Mouse (Mus musculus) monocyte, adult 2 months (primary cell): ENCODE data around the gene Sars2.
"Not testable (repeated sequence)": the region's sequence is repeated elsewhere in the genome, so short reads cannot be mapped to it uniquely, and the experiment has no call there.

Experiments used
- DNase-seq, 2 experiments: peaks; one replicate each; pipeline ENCODE4 v3.0.0; 2022; ENCODE audit warnings: low spot score in 2 of 2, low read depth in 1 of 2

Gene Sars2

GRCm38 (mm10) chr7:28741709-28742438 lies at the start of gene Sars2, which contains the start of gene Mrps12:
Gene Sars2 (plus strand): TSS chr7:28741992.
Gene Mrps12 (minus strand): TSS chr7:28741820.
- DNase-seq, result peak; percentile 86 to 92

DNA sequence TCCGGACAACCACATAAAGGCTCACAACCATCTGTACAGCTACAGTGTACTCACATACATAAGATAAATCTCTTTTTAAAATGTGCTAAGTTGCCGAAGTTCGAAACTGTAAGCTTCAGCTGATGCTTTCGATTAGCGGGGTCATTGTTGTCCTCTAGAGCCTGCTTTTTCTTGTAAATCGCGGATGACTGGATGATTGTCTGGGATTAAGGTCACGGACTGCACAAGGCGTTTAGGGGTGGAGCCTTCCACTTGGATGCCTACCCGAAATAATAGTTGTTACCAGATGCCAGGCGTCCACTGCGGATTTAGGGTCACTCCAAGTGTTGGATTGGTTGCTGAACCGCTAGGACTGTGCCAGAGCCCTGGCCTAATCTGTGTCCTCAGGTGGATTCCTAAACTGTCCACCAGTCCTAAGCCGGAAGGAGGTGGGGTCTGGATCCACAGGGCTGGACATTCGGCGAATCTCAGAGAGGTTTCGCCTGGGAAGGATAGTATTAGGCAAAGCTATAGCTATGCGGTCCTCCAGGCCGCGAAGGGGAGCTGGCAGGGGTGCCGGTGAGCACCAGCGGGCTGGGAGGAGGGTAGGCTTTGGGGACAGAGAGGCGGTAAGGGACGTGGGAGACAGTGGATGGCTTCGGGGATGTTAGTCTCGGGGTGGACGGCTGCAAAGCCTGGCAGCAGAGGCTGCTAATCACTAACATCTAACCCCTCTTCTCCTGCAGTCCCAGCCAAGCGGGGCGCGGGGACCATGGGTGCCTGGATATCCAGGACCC lies 49.1 kb upstream of the Sars2 start, which contains the start of gene Fbxo27:
Gene Fbxo27 (plus strand): TSS at position 305 of the 776 bp plus-strand sequence.
- no peak for DNase-seq

DNA sequence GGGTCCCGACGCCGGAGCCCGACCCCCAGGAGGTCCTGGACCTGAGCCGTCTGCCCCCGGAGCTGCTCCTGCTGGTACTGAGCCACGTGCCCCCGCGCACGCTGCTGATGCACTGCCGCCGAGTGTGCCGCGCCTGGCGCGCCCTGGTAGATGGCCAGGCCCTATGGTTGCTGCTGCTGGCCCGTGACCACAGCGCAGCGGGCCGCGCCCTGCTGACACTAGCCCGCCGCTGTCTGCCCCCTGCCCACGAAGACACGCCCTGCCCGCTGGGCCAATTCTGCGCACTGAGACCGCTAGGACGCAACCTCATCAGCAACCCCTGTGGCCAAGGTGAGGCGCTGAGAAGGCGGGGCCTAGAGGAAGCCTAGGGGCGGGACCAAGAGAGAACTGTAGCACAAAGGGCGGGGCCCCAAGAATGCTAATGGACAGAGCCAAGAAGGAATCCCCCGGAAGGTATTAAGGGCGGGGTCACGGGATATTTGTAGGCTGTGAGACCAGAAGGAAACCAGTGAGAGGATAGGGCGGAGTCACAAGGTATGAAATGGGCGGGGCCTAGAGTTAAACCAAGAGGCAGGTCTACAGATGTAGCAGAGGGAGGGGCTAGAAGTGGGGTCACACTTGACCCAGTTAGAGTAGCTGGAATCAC lies 48.3 kb upstream of the Sars2 start:
- peak; percentile 44 to 51 for DNase-seq

DNA sequence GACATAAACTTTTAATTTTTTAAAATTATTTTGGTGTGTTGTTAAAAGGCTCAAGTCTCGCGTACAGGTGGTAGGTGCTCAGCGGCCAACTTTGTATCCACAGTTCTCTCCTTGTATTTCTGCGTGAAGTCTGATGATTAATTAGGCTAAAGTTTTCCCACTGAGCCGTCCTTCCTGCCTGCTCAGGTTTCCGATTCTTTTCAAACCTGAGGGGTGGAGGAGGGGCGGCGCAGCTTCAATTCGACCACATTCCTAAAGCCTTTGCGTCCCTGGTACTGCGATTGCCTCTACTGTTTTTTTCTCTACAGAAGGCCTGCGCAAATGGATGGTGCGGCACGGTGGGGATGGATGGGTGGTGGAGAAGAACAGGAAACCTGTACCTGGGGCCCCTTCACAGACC lies 47.4 kb upstream of the Sars2 start:
- no peak for DNase-seq

DNA sequence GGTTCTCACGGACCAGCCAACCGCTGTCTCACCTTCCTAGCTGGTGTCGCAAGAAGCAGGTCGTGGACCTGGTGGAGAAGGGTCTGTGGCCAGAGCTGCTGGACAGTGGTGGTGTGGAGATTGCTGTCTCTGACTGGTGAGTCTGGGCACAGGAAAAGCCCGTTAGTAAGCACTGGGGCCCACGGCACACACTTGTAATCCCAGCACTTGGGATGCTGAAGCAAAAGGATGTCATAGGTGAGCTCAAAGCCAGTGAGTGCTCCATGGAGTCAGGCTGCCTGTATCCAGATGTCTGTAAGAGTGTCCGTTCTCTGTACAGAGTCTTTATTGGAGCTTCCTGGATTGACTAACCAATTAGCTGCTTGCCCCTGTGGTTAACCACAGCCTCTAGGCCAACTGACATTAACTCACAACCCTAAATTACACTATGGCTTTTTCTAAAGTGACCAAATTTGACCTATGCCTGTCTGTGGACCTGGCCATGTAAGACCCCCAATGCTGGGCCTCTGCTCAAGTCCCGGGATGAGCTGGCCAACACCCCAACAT lies 46.8 kb upstream of the Sars2 start:
- DNase-seq, result no peak

GRCm38 (mm10) chr7:28697277-28697676 lies 44.5 kb upstream of the Sars2 start:
- no peak for DNase-seq

DNA sequence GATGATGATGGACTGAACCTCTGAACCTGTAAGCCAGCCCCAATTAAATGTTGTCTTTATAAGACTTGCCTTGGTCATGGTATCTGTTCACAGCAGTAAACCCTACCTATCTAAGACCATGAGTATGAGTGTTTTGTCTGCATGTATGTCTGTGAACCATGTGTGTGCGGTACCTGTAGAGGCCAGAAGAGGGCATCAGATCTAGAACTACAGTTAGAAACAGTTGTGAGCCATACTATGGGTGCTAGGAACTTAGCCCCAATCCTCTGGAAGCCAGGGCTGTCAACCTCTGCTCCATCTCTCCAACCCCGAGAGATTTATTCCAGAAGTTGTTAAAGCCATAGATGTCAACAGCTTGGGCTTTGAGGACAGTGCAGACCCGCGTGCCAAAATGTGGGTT lies 41.5 kb upstream of the Sars2 start:
- DNase-seq, result no peak

- not testable (repeated sequence) for DNase-seq
Observed at GRCm38 (mm10) chr7:28701306-28701705, 40.5 kb upstream of the Sars2 start.

DNA sequence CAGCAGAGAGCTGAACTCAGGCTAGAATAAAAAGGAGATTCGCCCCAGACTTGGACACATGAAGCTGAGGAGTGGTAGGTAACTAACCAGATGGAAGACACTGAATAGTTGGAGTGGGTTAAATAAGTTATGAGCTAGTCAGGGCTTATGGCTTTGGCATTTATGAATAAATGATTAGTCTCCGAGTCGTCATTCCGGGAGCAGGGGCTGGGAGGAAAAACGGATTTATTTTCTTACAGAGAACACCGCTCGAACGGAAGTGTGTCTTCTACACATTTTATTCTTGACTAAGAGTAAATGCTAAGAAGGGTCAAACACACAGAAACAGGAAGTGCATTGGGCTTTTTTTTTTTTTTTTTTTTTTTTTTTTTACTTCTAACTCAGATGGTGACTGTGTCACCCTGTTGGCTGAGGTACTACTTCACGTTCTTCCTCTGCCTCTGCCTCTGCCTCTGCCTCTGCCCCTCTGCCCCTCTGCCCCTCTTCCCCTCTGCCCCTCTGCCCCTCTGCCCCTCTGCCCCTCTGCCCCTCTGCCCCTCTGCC lies 39.1 kb upstream of the Sars2 start:
- no peak for DNase-seq

- DNase-seq, result no peak
Observed at GRCm38 (mm10) chr7:28709454-28709853, 32.3 kb upstream of the Sars2 start.

- DNase-seq, result no peak
Observed at GRCm38 (mm10) chr7:28710962-28711361, 30.8 kb upstream of the Sars2 start.

DNA sequence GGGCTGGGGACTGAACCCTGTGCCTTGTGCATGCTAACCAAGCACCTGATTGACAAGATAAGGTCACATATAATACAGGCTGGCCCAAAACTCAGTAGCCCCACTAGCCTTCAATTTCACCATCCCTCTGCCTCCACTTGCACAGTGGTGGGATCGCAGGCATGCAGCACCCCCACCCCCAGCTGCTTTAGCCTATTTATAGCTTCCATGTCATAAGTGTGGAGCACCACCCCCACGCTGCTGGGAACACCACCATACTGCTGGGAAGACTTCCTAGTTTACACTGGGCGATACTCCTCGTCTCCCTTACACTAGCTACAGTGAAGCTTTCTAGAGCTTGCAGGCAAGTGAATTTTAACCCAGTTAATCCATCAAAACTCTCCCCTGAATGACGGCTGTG lies 27.1 kb upstream of the Sars2 start:
- DNase-seq, result no peak

- no peak for DNase-seq
Observed at GRCm38 (mm10) chr7:28715598-28715997, 26.2 kb upstream of the Sars2 start.

DNA sequence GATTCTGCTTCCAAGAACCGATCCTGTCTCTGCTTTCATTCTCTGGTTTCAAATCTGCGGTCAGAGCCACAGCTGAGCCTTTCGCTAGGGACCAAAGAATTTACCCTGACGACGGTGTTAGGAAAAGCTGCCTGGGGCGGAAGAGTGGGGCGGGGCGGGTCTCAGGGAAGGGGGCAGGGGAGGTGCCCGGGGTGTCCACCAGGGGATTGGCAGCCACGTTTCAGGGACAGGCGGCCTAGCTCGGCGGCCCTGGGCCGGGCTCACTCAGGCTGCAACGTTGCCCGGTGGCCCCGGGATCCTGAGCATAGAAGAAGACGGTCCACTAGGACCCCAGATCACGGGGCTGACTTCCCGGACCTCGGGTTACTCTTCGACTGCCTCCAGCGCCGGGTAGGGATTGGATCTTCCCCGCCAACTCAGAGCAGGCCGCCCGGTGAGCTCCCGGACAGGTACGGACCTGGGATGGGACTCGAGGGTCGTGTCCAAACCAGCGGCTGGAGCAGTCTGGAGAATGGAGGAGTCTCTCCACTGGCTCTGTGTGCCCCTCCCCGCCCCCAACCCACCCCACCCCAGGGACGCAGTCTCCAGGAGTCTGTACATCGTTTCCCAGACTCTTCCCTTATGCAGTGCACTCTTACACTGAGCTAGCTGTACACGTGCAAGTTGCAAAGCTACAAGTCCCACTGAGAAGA lies 25.1 kb upstream of the Sars2 start, which contains the start of gene Fbxo17:
Gene Fbxo17 (plus strand): TSS at position 215 of the 692 bp plus-strand sequence.
- DNase-seq, result no peak

- no peak for DNase-seq
Observed at GRCm38 (mm10) chr7:28717726-28718125, 24.1 kb upstream of the Sars2 start.

- DNase-seq, result no peak
Observed at GRCm38 (mm10) chr7:28719159-28719558, 22.6 kb upstream of the Sars2 start.

- no peak for DNase-seq
Observed at GRCm38 (mm10) chr7:28719650-28720049, 22.1 kb upstream of the Sars2 start.

- DNase-seq, result no peak
Observed at GRCm38 (mm10) chr7:28720753-28721537, 20.8 kb upstream of the Sars2 start.

DNA sequence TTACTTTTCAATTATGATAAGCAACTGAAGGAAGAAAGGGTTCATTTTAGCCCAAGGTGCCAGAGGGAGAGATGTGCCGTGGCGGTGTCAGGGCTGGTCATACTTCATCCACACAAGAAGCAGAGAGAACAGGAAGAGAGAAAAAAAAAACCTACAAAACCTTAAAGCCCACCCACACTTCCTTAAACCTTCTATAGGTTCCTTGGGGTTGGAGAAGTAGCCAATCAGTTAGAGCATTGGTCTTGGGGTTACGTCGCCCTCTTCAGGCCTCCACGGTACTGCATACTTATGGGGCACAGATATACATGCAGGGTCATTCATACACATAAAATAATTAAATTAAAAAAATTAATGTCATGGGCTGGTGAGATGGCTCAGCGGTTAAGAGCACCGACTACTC lies 19.7 kb upstream of the Sars2 start:
- no peak for DNase-seq

DNA sequence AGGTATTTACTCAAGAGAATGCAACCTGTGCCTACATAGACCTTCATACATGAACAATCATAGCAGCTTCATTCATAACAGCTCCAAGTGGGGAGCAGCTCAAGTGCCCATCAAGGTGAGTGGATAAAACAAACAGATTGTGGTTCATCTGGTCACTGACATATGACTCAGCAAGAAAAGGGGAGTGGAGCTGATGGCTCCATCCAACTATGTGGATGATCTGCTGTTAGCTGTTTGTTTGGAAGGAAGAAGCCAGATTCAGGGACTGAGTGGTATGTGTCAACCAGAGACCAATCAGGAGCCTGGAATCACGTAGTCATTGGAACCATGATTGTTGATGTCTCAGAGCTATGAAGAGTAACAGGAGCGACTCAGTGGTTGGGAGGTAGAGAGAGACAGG lies 17.2 kb upstream of the Sars2 start:
- no peak for DNase-seq
